Mouse (Mus musculus): Measurements from ENCODE around the gene Rab39b. TPM values are rescaled to one million over a fixed set of nuclear protein-coding genes. Genes with fewer than 3 reads are reported as not detected.

Gene Rab39b
- 4.4 and 4.5 TPM in 2 replicates for polyA plus RNA-seq (2015; fragmentation: Nextera tagmentation; extraction: Ambion mirVana)

DNA sequence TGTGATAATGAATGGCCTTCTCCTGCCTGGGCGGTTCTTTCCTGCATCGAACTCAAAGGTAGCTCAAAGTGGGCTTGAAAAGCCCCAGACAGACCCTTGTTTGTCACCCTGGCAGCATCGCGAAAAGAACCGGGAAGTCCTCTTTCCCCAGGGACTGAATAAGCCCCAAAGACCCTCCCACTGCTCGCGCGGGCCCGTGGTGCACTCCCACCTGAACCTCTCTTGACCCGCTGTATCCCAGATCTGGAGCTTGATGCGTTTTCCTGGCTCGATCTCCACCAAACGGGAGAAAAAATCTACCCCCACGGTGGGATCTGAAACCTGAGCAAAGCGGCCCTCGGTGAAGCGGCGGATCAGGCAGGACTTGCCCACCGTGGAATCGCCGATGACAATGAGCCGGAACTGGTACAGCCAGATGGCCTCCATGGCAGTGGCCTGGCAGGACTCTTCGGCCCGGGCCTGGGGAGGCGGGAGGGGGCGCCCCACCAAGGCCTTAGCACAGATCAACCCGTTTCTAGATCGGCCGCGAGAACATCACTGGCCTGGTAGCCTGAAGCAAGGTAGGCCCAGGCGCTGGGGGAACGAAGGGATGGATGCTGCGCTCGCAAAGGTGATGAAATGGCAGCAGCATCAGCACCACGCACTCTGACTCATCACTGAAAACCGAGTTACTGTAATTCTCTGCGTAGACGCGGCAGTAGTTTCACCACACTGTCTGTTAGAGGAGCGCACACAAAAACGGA lies at the start of gene Rab39b:
Gene Rab39b (minus strand): TSS at position 650 of the 743 bp plus-strand sequence.
- no peaks in the 10 kb centered on the region for H3K27me3 ChIP-seq
- no peaks in the 10 kb centered on the region for H3K9me3 ChIP-seq
- peak within 1 kb of the TSS; percentile 62 for H3K9ac ChIP-seq
- peak within 1 kb of the TSS; percentile 55 for H3K4me3 ChIP-seq
- H3K27ac ChIP-seq = no peak within 1 kb of the TSS
- H3K4me1 ChIP-seq = no peaks in the 10 kb centered on the region
- WGBS = 13% methylated on average over 41 of the region's 41 CpGs
- ATAC-seq (ENCODE audit: low FRiP score, low read depth) = peak; percentile 87; the same call in 1 of the 2 replicates
- H3K36me3 ChIP-seq = no peaks in the 10 kb centered on the region
- peak within 1 kb of the TSS; percentile 63 for H3K4me2 ChIP-seq (replicated peaks)

DNA sequence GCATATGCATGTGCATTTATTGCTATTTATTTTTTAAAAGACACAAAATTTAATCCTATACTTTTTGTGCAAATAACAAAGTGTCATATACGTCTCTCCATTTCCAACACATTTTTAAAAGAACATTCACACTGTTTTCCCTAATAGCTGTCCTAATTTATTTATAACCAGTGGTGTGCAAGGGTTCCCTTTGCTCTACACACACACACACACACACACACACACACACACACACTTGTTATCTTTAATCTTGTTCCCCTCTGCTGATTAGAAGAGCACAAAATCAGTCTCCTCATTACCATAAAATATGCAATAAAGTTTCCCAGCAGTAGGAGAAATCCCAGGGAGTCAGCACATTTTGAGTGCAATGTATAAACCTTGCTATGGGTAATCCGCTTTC lies 508 bp upstream of the Rab39b start:
- Histone ChIP-seq H3K4me2 (replicated peaks) (no peak overlapping the region), H3K27ac (no peak overlapping the region), H3K27me3 (no peaks in the 10 kb centered on the region), H3K4me1 (no peaks in the 10 kb centered on the region), H3K4me3 (no peak overlapping the region), H3K9ac (no peak overlapping the region), H3K9me3 (no peaks in the 10 kb centered on the region), H3K36me3 (no peaks in the 10 kb centered on the region)
- 92% methylated on average over 2 of the region's 2 CpGs for WGBS
- ATAC-seq (ENCODE audit: low FRiP score, low read depth) = no peak

Other genes with a start within 250 kb of the Rab39b start
- 62.4 and 63.3 TPM in 2 replicates for gene Fundc2, start 195.8 kb downstream of the Rab39b start, polyA plus RNA-seq (2015; fragmentation: Nextera tagmentation; extraction: Ambion mirVana)
- gene F8, start 195.6 kb downstream of the Rab39b start, polyA plus RNA-seq (2015; fragmentation: Nextera tagmentation; extraction: Ambion mirVana) = 2.0 and 2.1 TPM in 2 replicates
- 25.6 and 26.8 TPM in 2 replicates for gene Cmc4, start 161.6 kb downstream of the Rab39b start, polyA plus RNA-seq (2015; fragmentation: Nextera tagmentation; extraction: Ambion mirVana)
- gene Mtcp1, start 161.6 kb downstream of the Rab39b start, polyA plus RNA-seq (2015; fragmentation: Nextera tagmentation; extraction: Ambion mirVana) = 10.3 and 10.4 TPM in 2 replicates
- gene Brcc3, start 161.6 kb downstream of the Rab39b start, polyA plus RNA-seq (2015; fragmentation: Nextera tagmentation; extraction: Ambion mirVana) = 63.2 and 67.0 TPM in 2 replicates
- 142 and 147 TPM in 2 replicates for gene Vbp1, start 63.9 kb downstream of the Rab39b start, polyA plus RNA-seq (2015; fragmentation: Nextera tagmentation; extraction: Ambion mirVana)

All from limb, embryonic 13.5 days (tissue).